Mouse (Mus musculus) frontal cortex, postnatal 36 days (tissue): ENCODE measurements at regions not wholly inside any gene's neighbourhood (a gene's known extent, or its start where the extent isn't known, plus 50 kb on each side); places are given as distances from the start of the nearest gene placed in this dataset.
"Not testable (repeated sequence)": the region's sequence is repeated elsewhere in the genome, so short reads cannot be mapped to it uniquely, and the experiment has no call there.

Source experiments
- DNase-seq, 2 experiments: peaks; one replicate each; pipeline ENCODE4 v3.0.0; 2022; ENCODE audit warnings: low spot score in 2 of 2

GRCm38 (mm10) chr14:86322365-86322764 lies 818.7 kb downstream of the Diaph3 start:
- no peak for DNase-seq

GRCm38 (mm10) chr14:86315974-86316373 lies 825.1 kb downstream of the Diaph3 start:
- no peak for DNase-seq

- no peak for DNase-seq
Observed at GRCm38 (mm10) chr14:86308949-86309543, 832.0 kb downstream of the Diaph3 start.

GRCm38 (mm10) chr14:86307806-86308205 lies 833.2 kb downstream of the Diaph3 start:
- peak; percentile 39 to 68 for DNase-seq

GRCm38 (mm10) chr14:86301666-86302065 lies 839.4 kb downstream of the Diaph3 start:
- DNase-seq: no peak

- DNase-seq: no peak
Observed at GRCm38 (mm10) chr14:86300811-86301210, 840.2 kb downstream of the Diaph3 start.

- DNase-seq: no peak
Observed at GRCm38 (mm10) chr14:86297991-86298390, 843.0 kb downstream of the Diaph3 start.

- DNase-seq: not testable (repeated sequence)
Observed at GRCm38 (mm10) chr14:86294606-86295005, 846.4 kb downstream of the Diaph3 start.

- DNase-seq: no peak
Observed at GRCm38 (mm10) chr14:86293804-86294203, 847.2 kb downstream of the Diaph3 start.

- no peak for DNase-seq
Observed at GRCm38 (mm10) chr14:86293371-86293770, 847.7 kb downstream of the Diaph3 start.

GRCm38 (mm10) chr14:86290556-86290955 lies 850.5 kb downstream of the Diaph3 start:
- DNase-seq: no peak

GRCm38 (mm10) chr14:86261640-86262230 lies 879.3 kb downstream of the Diaph3 start:
- DNase-seq: no peak

GRCm38 (mm10) chr14:86254196-86254595 lies 886.8 kb downstream of the Diaph3 start:
- DNase-seq: no peak

- no peak for DNase-seq
Observed at GRCm38 (mm10) chr14:86251617-86252016, 889.4 kb downstream of the Diaph3 start.

GRCm38 (mm10) chr14:86247686-86248085 lies 893.3 kb downstream of the Diaph3 start:
- DNase-seq: peak; percentile 19 to 40

GRCm38 (mm10) chr14:86246770-86247169 lies 894.3 kb downstream of the Diaph3 start:
- DNase-seq: no peak

GRCm38 (mm10) chr14:86243662-86244061 lies 897.4 kb downstream of the Diaph3 start:
- DNase-seq: no peak

GRCm38 (mm10) chr14:86242836-86243235 lies 898.2 kb downstream of the Diaph3 start:
- DNase-seq: no peak

- no peak for DNase-seq
Observed at GRCm38 (mm10) chr14:86239090-86239489, 901.9 kb downstream of the Diaph3 start.

GRCm38 (mm10) chr14:86233305-86233704 lies 907.7 kb downstream of the Diaph3 start:
- DNase-seq: no peak

- no peak for DNase-seq
Observed at GRCm38 (mm10) chr14:86230609-86231008, 910.4 kb downstream of the Diaph3 start.

- DNase-seq: no peak
Observed at GRCm38 (mm10) chr14:86229755-86230154, 911.3 kb downstream of the Diaph3 start.

- DNase-seq: no peak
Observed at GRCm38 (mm10) chr14:86215711-86216110, 925.3 kb downstream of the Diaph3 start.

- DNase-seq: no peak
Observed at GRCm38 (mm10) chr14:86211654-86212053, 929.4 kb downstream of the Diaph3 start.
